Mouse (Mus musculus): ENCODE measurements around the gene Snx8. TPM values are rescaled to one million over a fixed set of nuclear protein-coding genes. Genes with fewer than 3 reads are reported as not detected.
A peak's percentile ranks its signal among the peaks of the same experiment; 100 is the strongest.
"Not testable (repeated sequence)": the region's sequence is repeated elsewhere in the genome, so short reads cannot be mapped to it uniquely, and the experiment has no call there.

Gene Snx8
- total RNA-seq, 2 experiments from 2014 or later: 9.0 to 9.8 TPM

- intact Hi-C loops (cut with DNase I; ENCODE audit: low total_unique reads): no loop called here
- no peak for DNase-seq
Measured at GRCm38 (mm10) chr5:140389647-140390046, 585 bp upstream of the Snx8 start.

GRCm38 (mm10) chr5:140387816-140388510 lies 1.1 kb downstream of the Snx8 start:
- DNase-seq: no peak
- intact Hi-C loops (cut with DNase I; ENCODE audit: low total_unique reads): no loop called here

GRCm38 (mm10) chr5:140387236-140387635 lies 1.8 kb downstream of the Snx8 start:
- DNase-seq: no peak
- intact Hi-C loops (cut with DNase I; ENCODE audit: low total_unique reads): no loop called here

GRCm38 (mm10) chr5:140384462-140384861 lies 4.6 kb downstream of the Snx8 start:
- DNase-seq: no peak
- intact Hi-C loops (cut with DNase I; ENCODE audit: low total_unique reads): no loop called here

GRCm38 (mm10) chr5:140383559-140383958 lies 5.5 kb downstream of the Snx8 start:
- intact Hi-C loops (cut with DNase I; ENCODE audit: low total_unique reads): no loop called here

GRCm38 (mm10) chr5:140382688-140383087 lies 6.4 kb downstream of the Snx8 start:
- intact Hi-C loops (cut with DNase I; ENCODE audit: low total_unique reads): no loop called here
- DNase-seq: no peak

More at GRCm38 (mm10) chr5:140383559-140383958, 5.5 kb downstream of the Snx8 start:
- DNase-seq: no peak

GRCm38 (mm10) chr5:140381156-140381555 lies 7.9 kb downstream of the Snx8 start:
- DNase-seq: no peak
- intact Hi-C loops (cut with DNase I; ENCODE audit: low total_unique reads): no loop called here

GRCm38 (mm10) chr5:140379299-140379698 lies 9.8 kb downstream of the Snx8 start:
- intact Hi-C loops (cut with DNase I; ENCODE audit: low total_unique reads): no loop called here
- peak; percentile 16 for DNase-seq

GRCm38 (mm10) chr5:140378121-140378853 lies 10.8 kb downstream of the Snx8 start:
- intact Hi-C loops (cut with DNase I; ENCODE audit: low total_unique reads): no loop called here
- peak; percentile 29 for DNase-seq

GRCm38 (mm10) chr5:140375249-140375829 lies 13.7 kb downstream of the Snx8 start:
- intact Hi-C loops (cut with DNase I; ENCODE audit: low total_unique reads): no loop called here
- DNase-seq: no peak

GRCm38 (mm10) chr5:140374226-140374625 lies 14.8 kb downstream of the Snx8 start:
- intact Hi-C loops (cut with DNase I; ENCODE audit: low total_unique reads): no loop called here
- DNase-seq: no peak

- intact Hi-C loops (cut with DNase I; ENCODE audit: low total_unique reads): no loop called here
- DNase-seq: no peak
Measured at GRCm38 (mm10) chr5:140373711-140374110, 15.4 kb downstream of the Snx8 start.

- intact Hi-C loops (cut with DNase I; ENCODE audit: low total_unique reads): no loop called here
- no peak for DNase-seq
Measured at GRCm38 (mm10) chr5:140371671-140372070, 17.4 kb downstream of the Snx8 start.

- DNase-seq: no peak
- intact Hi-C loops (cut with DNase I; ENCODE audit: low total_unique reads): no loop called here
Measured at GRCm38 (mm10) chr5:140370446-140371254, 18.4 kb downstream of the Snx8 start.

GRCm38 (mm10) chr5:140369466-140369865 lies 19.6 kb downstream of the Snx8 start:
- no peak for DNase-seq
- intact Hi-C loops (cut with DNase I; ENCODE audit: low total_unique reads): no loop called here

- DNase-seq: no peak
- intact Hi-C loops (cut with DNase I; ENCODE audit: low total_unique reads): no loop called here
Measured at GRCm38 (mm10) chr5:140368926-140369325, 20.1 kb downstream of the Snx8 start.

- DNase-seq; intact Hi-C loops (cut with DNase I; ENCODE audit: low total_unique reads): not testable (repeated sequence)
Measured at GRCm38 (mm10) chr5:140368126-140368525, 20.9 kb downstream of the Snx8 start.

GRCm38 (mm10) chr5:140364415-140364814 lies 24.6 kb downstream of the Snx8 start:
- DNase-seq: no peak
- intact Hi-C loops (cut with DNase I; ENCODE audit: low total_unique reads): no loop called here

GRCm38 (mm10) chr5:140359930-140360674 lies 29.0 kb downstream of the Snx8 start:
- intact Hi-C loops (cut with DNase I; ENCODE audit: low total_unique reads): no loop called here
- DNase-seq: no peak

Measured in gastrocnemius, postnatal 14 days (tissue).